Mouse (Mus musculus) kidney, adult 2 months (tissue): ENCODE measurements around the gene Tbx2. TPM values are rescaled to one million over a fixed set of nuclear protein-coding genes. Genes with fewer than 3 reads are reported as not detected.

ENCODE experiments used
- DNase-seq: peaks from one replicate; pipeline ENCODE4 v3.0.0; 2021
- H3K27ac ChIP-seq: fragments of 200-500 bp; 2 replicates; pipeline ENCODE4 v1.5.1; 2012; ENCODE audit warnings: low read depth, low read length, control low read depth, inconsistent platforms; ENCODE audit not compliant: insufficient read depth
- H3K27me3 ChIP-seq: fragments of 200-500 bp; replicated peaks from 2 replicates; pipeline ENCODE4 v1.6.1; 2012; ENCODE audit warnings: mild to moderate bottlenecking, moderate library complexity, low read length, inconsistent platforms; ENCODE audit not compliant: control insufficient read depth, insufficient read depth
- H3K36me3 ChIP-seq: fragments of 200-500 bp; 2 replicates; pipeline ENCODE4 v1.6.1; 2012; ENCODE audit warnings: mild to moderate bottlenecking, moderate library complexity, low read length, inconsistent platforms; ENCODE audit not compliant: control insufficient read depth, insufficient read depth
- H3K4me1 ChIP-seq: fragments of 200-500 bp; 2 replicates; pipeline ENCODE4 v1.6.1; 2011; ENCODE audit warnings: low read length; ENCODE audit not compliant: control insufficient read depth, insufficient read depth
- H3K4me3 ChIP-seq: fragments of 200-500 bp; 2 replicates; pipeline ENCODE4 v1.5.1; 2011; ENCODE audit warnings: mild to moderate bottlenecking, low read depth, low read length, control low read depth; ENCODE audit not compliant: insufficient read depth
- CTCF ChIP-seq: fragments of 200-500 bp; conservative IDR thresholded peaks from 2 replicates; pipeline ENCODE4 v1.5.1; 2011; ENCODE audit warnings: low read depth, mild to moderate bottlenecking, control low read depth, low read length, moderate library complexity, mixed read lengths; ENCODE audit not compliant: insufficient read depth, insufficient read length
- POLR2A ChIP-seq: fragments of 200-500 bp; IDR thresholded peaks from one replicate; pipeline ENCODE4 v1.6.1; 2011; ENCODE audit warnings: low read depth, low read length, control low read depth
- WGBS: fragments of 180-500 bp; shearing (Covaris S2); methylation state at CpG from one replicate; pipeline ENCODE4 v1.1.7; 2018; 5-methylcytosine and 5-hydroxymethylcytosine counted together
- polyA plus RNA-seq: library from polyadenylated mRNA; depleted of rRNA; stranded (reverse); fragments of >200 nt; gene quantifications from 2 replicates; pipeline ENCODE4 v1.2.3, GENCODE M21; 2012

Gene Tbx2
- polyA plus RNA-seq, 1 experiment, result 58.5 TPM

- peak overlapping the region; percentile 37 for H3K4me3 ChIP-seq
- H3K27ac ChIP-seq, result peak overlapping the region; percentile 88
- TF ChIP-seq POLR2A (no peak), CTCF (no peak)
- DNase-seq, result peak; percentile 26
- no peaks in the 10 kb centered on the region for H3K27me3 ChIP-seq
- 40% methylated on average over 27 of the region's 27 CpGs for WGBS
- H3K36me3 ChIP-seq, result peaks cover 4% of the 10 kb centered on the region; the same call in 1 of the 2 replicates
- peaks cover 11% of the 10 kb centered on the region; the same call in 1 of the 2 replicates for H3K4me1 ChIP-seq
Measured at GRCm38 (mm10) chr11:85840031-85840802, 7.9 kb downstream of the Tbx2 start.

- 33% methylated on average over 21 of the region's 21 CpGs for WGBS
- Histone ChIP-seq H3K27me3 (no peaks in the 10 kb centered on the region), H3K4me1 (peaks cover 16% of the 10 kb centered on the region; the same call in 1 of the 2 replicates), H3K4me3 (peak overlapping the region; percentile 37; the same call in 1 of the 2 replicates), H3K27ac (peak overlapping the region; percentile 88), H3K36me3 (peaks cover 4% of the 10 kb centered on the region; the same call in 1 of the 2 replicates)
- no peak for DNase-seq
- TF ChIP-seq POLR2A (no peak), CTCF (no peak)
Measured at GRCm38 (mm10) chr11:85840803-85841145, 8.4 kb downstream of the Tbx2 start.

GRCm38 (mm10) chr11:85841211-85841681 lies 8.9 kb downstream of the Tbx2 start:
- peak overlapping the region; percentile 37; the same call in 1 of the 2 replicates for H3K4me3 ChIP-seq
- H3K36me3 ChIP-seq, result peaks cover 4% of the 10 kb centered on the region; the same call in 1 of the 2 replicates
- DNase-seq, result peak; percentile 31
- H3K27ac ChIP-seq, result peak overlapping the region; percentile 88
- peaks cover 21% of the 10 kb centered on the region; the same call in 1 of the 2 replicates for H3K4me1 ChIP-seq
- 30% methylated on average over 8 of the region's 8 CpGs for WGBS
- TF ChIP-seq POLR2A, result no peak
- TF ChIP-seq CTCF, result no peak
- H3K27me3 ChIP-seq, result no peaks in the 10 kb centered on the region

- Histone ChIP-seq H3K4me3 (no peak overlapping the region), H3K36me3 (peaks cover 4% of the 10 kb centered on the region; the same call in 1 of the 2 replicates), H3K4me1 (peaks cover 28% of the 10 kb centered on the region; the same call in 1 of the 2 replicates), H3K27me3 (no peaks in the 10 kb centered on the region), H3K27ac (peak overlapping the region; percentile 58; the same call in 1 of the 2 replicates)
- TF ChIP-seq POLR2A (no peak), CTCF (peak; percentile 59)
- peak; percentile 72 for DNase-seq
- 1% methylated on average over 32 of the region's 32 CpGs for WGBS
Measured at GRCm38 (mm10) chr11:85841980-85842379, 9.6 kb downstream of the Tbx2 start.

- Histone ChIP-seq H3K27ac (peak overlapping the region; percentile 58), H3K27me3 (no peaks in the 10 kb centered on the region), H3K36me3 (peaks cover 2% of the 10 kb centered on the region; the same call in 1 of the 2 replicates), H3K4me1 (peaks cover 29% of the 10 kb centered on the region; the same call in 1 of the 2 replicates), H3K4me3 (peak overlapping the region; percentile 4; the same call in 1 of the 2 replicates)
- DNase-seq, result peak; percentile 35
- 17% methylated on average over 24 of the region's 24 CpGs for WGBS
- no peak for TF ChIP-seq CTCF
- no peak for TF ChIP-seq POLR2A
Measured at GRCm38 (mm10) chr11:85842596-85843346, 10.4 kb downstream of the Tbx2 start.

GRCm38 (mm10) chr11:85843347-85843692 lies 11.0 kb downstream of the Tbx2 start:
- Histone ChIP-seq H3K4me1 (peaks cover 29% of the 10 kb centered on the region; the same call in 1 of the 2 replicates), H3K27ac (peak overlapping the region; percentile 59), H3K36me3 (peaks cover 1% of the 10 kb centered on the region; the same call in 1 of the 2 replicates), H3K27me3 (no peaks in the 10 kb centered on the region), H3K4me3 (peak overlapping the region; percentile 77; the same call in 1 of the 2 replicates)
- TF ChIP-seq CTCF, result peak; percentile 75
- peak; percentile 50 for TF ChIP-seq POLR2A
- WGBS, result 2% methylated on average over 18 of the region's 18 CpGs
- DNase-seq, result peak; percentile 85
